Mouse (Mus musculus): Measurements from ENCODE around the gene Fgfr2. TPM values are rescaled to one million over a fixed set of nuclear protein-coding genes. Genes with fewer than 3 reads are reported as not detected.

The Fgfr2 gene
- polyA plus RNA-seq, 1 experiment from 2014 or later, result 39.4 TPM

- H3K4me2 ChIP-seq (replicated peaks), result no peak overlapping the region
- no peaks in the 10 kb centered on the region for H3K9me3 ChIP-seq
- H3K27ac ChIP-seq, result no peak overlapping the region
- no peaks in the 10 kb centered on the region for H3K36me3 ChIP-seq
- no peak overlapping the region for H3K9ac ChIP-seq (replicated peaks)
- no peak overlapping the region for H3K4me3 ChIP-seq (replicated peaks)
- no peaks in the 10 kb centered on the region for H3K27me3 ChIP-seq
- no peak for ATAC-seq
- 55% methylated on average over 6 of the region's 6 CpGs for WGBS
- peaks cover 7% of the 10 kb centered on the region; the same call in 1 of the 2 replicates for H3K4me1 ChIP-seq (replicated peaks)
Measured at GRCm38 (mm10) chr7:131975867-131976266, 1147.3 kb downstream of the Fgfr2 start.

GRCm38 (mm10) chr7:131970255-131970654, 1152.9 kb downstream of the Fgfr2 start:
- Histone ChIP-seq H3K36me3 (no peaks in the 10 kb centered on the region), H3K4me1 (replicated peaks) (peaks cover 21% of the 10 kb centered on the region), H3K27me3 (peaks cover 43% of the 10 kb centered on the region), H3K4me2 (replicated peaks) (0 out of 2 replicates have a peak overlapping the region, but pooled peaks have one; percentile 6), H3K27ac (no peak overlapping the region), H3K4me3 (replicated peaks) (no peak overlapping the region), H3K9me3 (no peaks in the 10 kb centered on the region), H3K9ac (replicated peaks) (no peak overlapping the region)
- 71% methylated on average over 3 of the region's 3 CpGs for WGBS
- ATAC-seq, result no peak

GRCm38 (mm10) chr7:131966916-131967494, 1156.1 kb downstream of the Fgfr2 start:
- peak overlapping the region; percentile 80 for H3K9ac ChIP-seq (replicated peaks)
- H3K9me3 ChIP-seq, result no peaks in the 10 kb centered on the region
- H3K36me3 ChIP-seq, result no peaks in the 10 kb centered on the region
- peaks cover 51% of the 10 kb centered on the region for H3K27me3 ChIP-seq
- peak overlapping the region; percentile 80 for H3K4me2 ChIP-seq (replicated peaks)
- WGBS, result 5% methylated on average over 57 of the region's 57 CpGs
- H3K4me1 ChIP-seq (replicated peaks), result peaks cover 25% of the 10 kb centered on the region
- ATAC-seq, result peak; percentile 67
- peak overlapping the region; percentile 70 for H3K27ac ChIP-seq
- H3K4me3 ChIP-seq (replicated peaks), result peak overlapping the region; percentile 53

- Histone ChIP-seq H3K4me1 (replicated peaks) (peaks cover 25% of the 10 kb centered on the region), H3K4me2 (replicated peaks) (peak within 1 kb of the TSS; percentile 80), H3K36me3 (no peaks in the 10 kb centered on the region), H3K27me3 (peaks cover 51% of the 10 kb centered on the region), H3K27ac (peak within 1 kb of the TSS; percentile 70), H3K9me3 (no peaks in the 10 kb centered on the region), H3K9ac (replicated peaks) (peak within 1 kb of the TSS; percentile 80), H3K4me3 (replicated peaks) (peak within 1 kb of the TSS; percentile 53)
- WGBS, result under 1% methylated on average over 30 of the region's 32 CpGs
- peak; percentile 80 for ATAC-seq
Measured at GRCm38 (mm10) chr7:131966023-131966915, 1156.9 kb downstream of the Fgfr2 start, which contains the start of gene Gpr26. Gene Gpr26, plus strand, starts transcription at chr7:131966460.

GRCm38 (mm10) chr7:131960551-131960950, 1162.6 kb downstream of the Fgfr2 start:
- 0 out of 2 replicates have a peak, but pooled peaks cover 4% of the 10 kb centered on the region for H3K4me1 ChIP-seq (replicated peaks)
- H3K4me3 ChIP-seq (replicated peaks), result no peak overlapping the region
- no peaks in the 10 kb centered on the region for H3K36me3 ChIP-seq
- no peak for ATAC-seq
- no peak overlapping the region for H3K9ac ChIP-seq (replicated peaks)
- H3K27me3 ChIP-seq, result peaks cover 12% of the 10 kb centered on the region
- no peaks in the 10 kb centered on the region for H3K9me3 ChIP-seq
- WGBS, result 34% methylated on average over 6 of the region's 6 CpGs
- no peak overlapping the region for H3K4me2 ChIP-seq (replicated peaks)
- no peak overlapping the region for H3K27ac ChIP-seq

- Histone ChIP-seq H3K4me2 (replicated peaks) (no peak overlapping the region), H3K4me1 (replicated peaks) (0 out of 2 replicates have a peak, but pooled peaks cover 4% of the 10 kb centered on the region), H3K9me3 (no peaks in the 10 kb centered on the region), H3K27ac (no peak overlapping the region), H3K4me3 (replicated peaks) (no peak overlapping the region), H3K9ac (replicated peaks) (no peak overlapping the region), H3K36me3 (no peaks in the 10 kb centered on the region), H3K27me3 (no peaks in the 10 kb centered on the region)
- 70% methylated on average over 1 of the region's 1 CpGs for WGBS
- no peak for ATAC-seq
Measured at GRCm38 (mm10) chr7:131958705-131959104, 1164.4 kb downstream of the Fgfr2 start.

GRCm38 (mm10) chr7:131953402-131953801, 1169.7 kb downstream of the Fgfr2 start:
- Histone ChIP-seq H3K4me1 (replicated peaks) (peaks cover 11% of the 10 kb centered on the region; the same call in 1 of the 2 replicates), H3K9ac (replicated peaks) (no peak overlapping the region), H3K27ac (no peak overlapping the region), H3K4me2 (replicated peaks) (no peak overlapping the region), H3K9me3 (no peaks in the 10 kb centered on the region), H3K27me3 (no peaks in the 10 kb centered on the region), H3K36me3 (no peaks in the 10 kb centered on the region), H3K4me3 (replicated peaks) (no peak overlapping the region)
- 28% methylated on average over 3 of the region's 3 CpGs for whole genome bisulfite sequencing
- ATAC-seq, result no peak

- H3K27me3 ChIP-seq, result no peaks in the 10 kb centered on the region
- no peak overlapping the region for H3K27ac ChIP-seq
- H3K9ac ChIP-seq (replicated peaks), result no peak overlapping the region
- H3K4me2 ChIP-seq (replicated peaks), result no peak overlapping the region
- WGBS, result 83% methylated on average over 5 of the region's 5 CpGs
- no peaks in the 10 kb centered on the region for H3K36me3 ChIP-seq
- no peak overlapping the region for H3K4me3 ChIP-seq (replicated peaks)
- no peaks in the 10 kb centered on the region for H3K9me3 ChIP-seq
- ATAC-seq, result no peak
- peaks cover 11% of the 10 kb centered on the region; the same call in 1 of the 2 replicates for H3K4me1 ChIP-seq (replicated peaks)
Measured at GRCm38 (mm10) chr7:131951131-131951530, 1172.0 kb downstream of the Fgfr2 start.

GRCm38 (mm10) chr7:131937611-131938010, 1185.5 kb downstream of the Fgfr2 start:
- Histone ChIP-seq H3K27me3 (no peaks in the 10 kb centered on the region), H3K4me2 (replicated peaks) (no peak overlapping the region), H3K4me3 (replicated peaks) (no peak overlapping the region), H3K9ac (replicated peaks) (no peak overlapping the region), H3K36me3 (no peaks in the 10 kb centered on the region), H3K4me1 (replicated peaks) (no peaks in the 10 kb centered on the region), H3K9me3 (peaks cover 8% of the 10 kb centered on the region; the same call in 1 of the 2 replicates), H3K27ac (no peak overlapping the region)
- ATAC-seq, result no peak
- 93% methylated on average over 3 of the region's 3 CpGs for WGBS

GRCm38 (mm10) chr7:131927288-131928050, 1195.7 kb downstream of the Fgfr2 start:
- ATAC-seq, result no peak
- H3K4me3 ChIP-seq (replicated peaks), result no peak overlapping the region

GRCm38 (mm10) chr7:131917384-131917783, 1205.8 kb downstream of the Fgfr2 start:
- H3K9me3 ChIP-seq, result no peaks in the 10 kb centered on the region

More at GRCm38 (mm10) chr7:131927288-131928050, 1195.7 kb downstream of the Fgfr2 start:
- no peaks in the 10 kb centered on the region for H3K36me3 ChIP-seq
- H3K27me3 ChIP-seq, result no peaks in the 10 kb centered on the region
- H3K4me2 ChIP-seq (replicated peaks), result no peak overlapping the region
- H3K4me1 ChIP-seq (replicated peaks), result peaks cover 18% of the 10 kb centered on the region
- no peaks in the 10 kb centered on the region for H3K9me3 ChIP-seq
- WGBS, result 34% methylated on average over 9 of the region's 9 CpGs
- no peak overlapping the region for H3K27ac ChIP-seq
- no peak overlapping the region for H3K9ac ChIP-seq (replicated peaks)

More at GRCm38 (mm10) chr7:131917384-131917783, 1205.8 kb downstream of the Fgfr2 start:
- peaks cover 4% of the 10 kb centered on the region; the same call in 1 of the 2 replicates for H3K4me1 ChIP-seq (replicated peaks)
- no peak overlapping the region for H3K4me3 ChIP-seq (replicated peaks)
- no peaks in the 10 kb centered on the region for H3K36me3 ChIP-seq
- H3K4me2 ChIP-seq (replicated peaks), result no peak overlapping the region
- H3K27ac ChIP-seq, result no peak overlapping the region
- WGBS, result 55% methylated on average over 7 of the region's 7 CpGs
- no peaks in the 10 kb centered on the region for H3K27me3 ChIP-seq
- H3K9ac ChIP-seq (replicated peaks), result no peak overlapping the region
- ATAC-seq, result no peak

Data from midbrain, embryonic 13.5 days (tissue).